Mouse (Mus musculus): ENCODE results near the gene 9530077C05Rik. TPM values are rescaled to one million over a fixed set of nuclear protein-coding genes. Genes with fewer than 3 reads are reported as not detected.
"Not testable (repeated sequence)": the region's sequence is repeated elsewhere in the genome, so short reads cannot be mapped to it uniquely, and the experiment has no call there.

Gene 9530077C05Rik
- total RNA-seq (2015): 2.1 and 2.5 TPM in 2 replicates
- 2.2 and 5.4 TPM in 2 replicates for total RNA-seq (2017)

GRCm38 (mm10) chr9:22411002-22411857 is at the start of gene 9530077C05Rik:
TSS of gene 9530077C05Rik (plus strand) at chr9:22411513.
- peak; percentile 100 for ATAC-seq (replicated peaks; ENCODE audit: poor library complexity)

- ATAC-seq (replicated peaks; ENCODE audit: poor library complexity): no peak
These were observed 45.1 kb upstream of the 9530077C05Rik start for GRCm38 (mm10) chr9:22366221-22366620.

- peak; percentile 84 for ATAC-seq (replicated peaks; ENCODE audit: poor library complexity)
These were observed 44.7 kb upstream of the 9530077C05Rik start for GRCm38 (mm10) chr9:22366621-22367020.

GRCm38 (mm10) chr9:22368030-22368429 is 43.3 kb upstream of the 9530077C05Rik start:
- ATAC-seq (replicated peaks; ENCODE audit: poor library complexity): no peak

DNA sequence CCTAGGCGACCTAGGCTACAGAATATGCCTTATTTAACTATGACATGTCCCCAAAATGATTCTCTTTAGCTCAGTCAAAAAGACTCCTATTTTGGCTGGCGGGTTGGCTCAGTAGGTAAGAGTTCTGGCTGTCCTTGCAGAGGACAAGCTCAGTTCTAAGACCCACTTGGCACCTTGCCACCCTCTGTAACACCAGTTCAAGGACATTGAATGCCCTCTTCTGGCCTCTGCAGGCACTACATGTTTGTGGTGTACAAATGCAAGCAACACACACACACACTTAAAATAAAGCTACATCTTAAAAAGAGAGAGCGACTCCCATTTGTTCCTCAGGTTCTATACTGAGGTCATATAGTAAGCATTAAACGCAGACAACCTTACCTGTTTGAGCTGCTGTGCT is 38.6 kb upstream of the 9530077C05Rik start:
- ATAC-seq (replicated peaks; ENCODE audit: poor library complexity): peak; percentile 55; the same call in 1 of the 2 replicates

GRCm38 (mm10) chr9:22376086-22376485 is 35.2 kb upstream of the 9530077C05Rik start:
- no peak for ATAC-seq (replicated peaks; ENCODE audit: poor library complexity)

GRCm38 (mm10) chr9:22385890-22386289 is 25.4 kb upstream of the 9530077C05Rik start:
- ATAC-seq (replicated peaks; ENCODE audit: poor library complexity): no peak

DNA sequence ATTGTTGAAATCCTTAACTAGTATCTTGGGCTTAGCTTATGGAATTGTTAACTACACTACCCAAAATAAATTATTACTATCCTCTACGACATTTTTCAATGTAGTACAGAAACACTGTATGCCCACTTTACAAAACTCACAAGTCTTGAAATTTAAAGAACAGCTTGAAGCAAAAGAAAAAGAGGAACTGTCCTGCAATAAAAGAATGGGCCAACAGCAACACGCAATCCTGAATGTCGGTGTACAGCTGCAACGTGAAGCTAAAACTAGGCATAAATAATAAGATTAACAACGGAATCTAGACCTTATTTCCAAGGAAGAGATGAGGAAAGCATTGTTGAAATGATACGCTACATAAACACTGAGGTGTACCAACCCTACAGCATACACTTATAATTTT is 23.4 kb upstream of the 9530077C05Rik start:
- ATAC-seq (replicated peaks; ENCODE audit: poor library complexity): no peak

GRCm38 (mm10) chr9:22388401-22388980 is 22.8 kb upstream of the 9530077C05Rik start:
- ATAC-seq (replicated peaks; ENCODE audit: poor library complexity): peak; percentile 35

DNA sequence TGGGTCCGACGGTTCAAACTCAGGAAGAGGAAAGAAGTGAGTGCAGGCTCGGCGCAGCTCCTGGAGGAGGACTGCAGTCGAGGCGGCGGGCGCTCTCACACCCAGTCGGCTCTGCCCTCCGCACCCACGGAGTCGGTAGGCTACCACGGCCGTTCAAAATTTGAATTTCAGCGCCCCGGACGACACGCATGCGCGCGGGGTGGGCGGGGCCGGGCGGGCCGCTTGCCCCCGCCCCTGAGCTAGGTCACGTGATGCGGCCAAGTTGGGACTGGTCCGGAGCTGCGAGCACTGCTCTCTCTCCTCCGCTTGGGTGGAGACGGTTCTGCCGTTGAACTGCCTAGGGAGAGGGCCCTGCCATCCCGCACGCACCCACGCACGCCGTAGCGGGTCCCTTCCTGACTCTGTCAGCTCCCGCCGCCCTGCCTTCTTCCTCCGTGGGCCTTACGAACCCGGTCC is 22.3 kb upstream of the 9530077C05Rik start, which contains the start of gene Anln:
Anln (minus strand) TSS at position 168 of the 456 bp plus-strand sequence.
- ATAC-seq (replicated peaks; ENCODE audit: poor library complexity): peak; percentile 90

DNA sequence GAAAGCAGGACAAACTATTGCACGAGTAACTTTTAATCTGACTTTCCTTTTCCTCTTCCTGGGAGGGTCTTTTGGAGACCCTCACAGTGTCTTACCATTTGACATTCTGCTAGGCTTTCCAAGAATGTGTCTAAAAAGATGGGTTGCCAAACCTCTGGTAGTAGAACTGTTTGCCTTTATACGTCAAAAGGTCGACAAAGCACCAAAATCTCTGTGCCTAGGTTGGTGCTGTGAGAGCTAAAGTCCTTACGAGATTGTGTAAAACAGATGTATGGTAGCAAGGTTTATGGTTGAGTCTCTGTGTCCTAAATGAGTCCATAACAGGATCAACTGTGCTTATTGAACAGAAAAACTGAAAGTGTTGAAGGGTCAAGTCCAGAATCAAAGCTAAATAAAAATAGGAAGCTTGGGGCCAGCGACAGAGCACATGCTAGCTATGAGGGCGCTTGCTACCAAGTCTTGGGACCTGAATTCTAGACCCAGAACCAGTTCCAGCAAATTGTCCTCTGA is 21.5 kb upstream of the 9530077C05Rik start:
- no peak for ATAC-seq (replicated peaks; ENCODE audit: poor library complexity)

DNA sequence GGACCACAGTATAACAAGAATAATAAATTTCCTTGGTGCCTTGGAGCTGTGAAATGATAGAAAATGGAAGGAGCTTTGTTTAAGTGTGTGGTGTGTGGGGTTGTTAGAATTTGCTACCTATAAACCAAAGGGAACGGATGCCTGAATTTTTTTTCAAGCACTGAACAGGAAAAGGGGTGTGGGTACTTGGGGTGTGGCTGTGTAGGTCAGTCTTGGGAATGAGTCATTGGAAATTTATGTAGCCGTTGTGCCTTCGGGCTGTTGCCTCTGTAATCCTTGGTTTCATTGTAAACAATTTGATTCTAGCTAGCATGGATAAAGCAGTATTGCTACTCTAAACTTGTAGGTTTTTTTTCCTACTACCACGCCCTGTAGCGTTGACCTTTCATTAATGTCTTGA is 20.9 kb upstream of the 9530077C05Rik start:
- ATAC-seq (replicated peaks; ENCODE audit: poor library complexity): no peak

- peak; percentile 60 for ATAC-seq (replicated peaks; ENCODE audit: poor library complexity)
These were observed 16.6 kb upstream of the 9530077C05Rik start for GRCm38 (mm10) chr9:22394725-22395124.

DNA sequence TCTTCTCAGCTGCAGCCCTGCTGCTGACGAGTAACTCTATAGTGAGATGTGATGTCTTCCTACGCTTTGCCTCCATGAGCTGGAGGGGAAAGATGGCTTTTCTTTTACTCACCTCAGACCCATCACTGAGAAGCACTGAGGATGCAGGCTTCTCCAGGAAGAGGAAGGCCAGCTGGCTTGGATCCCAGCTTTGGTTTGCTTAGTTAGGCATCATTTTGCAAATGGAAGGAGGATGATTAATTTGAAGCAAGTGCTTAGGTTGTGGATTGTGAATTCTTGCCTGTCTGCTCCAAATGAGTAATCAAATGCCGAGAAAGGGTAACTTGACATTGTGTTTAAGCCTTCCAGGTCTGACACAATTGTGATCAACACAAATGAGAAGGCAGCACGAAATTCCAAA is 12.3 kb upstream of the 9530077C05Rik start:
- no peak for ATAC-seq (replicated peaks; ENCODE audit: poor library complexity)

DNA sequence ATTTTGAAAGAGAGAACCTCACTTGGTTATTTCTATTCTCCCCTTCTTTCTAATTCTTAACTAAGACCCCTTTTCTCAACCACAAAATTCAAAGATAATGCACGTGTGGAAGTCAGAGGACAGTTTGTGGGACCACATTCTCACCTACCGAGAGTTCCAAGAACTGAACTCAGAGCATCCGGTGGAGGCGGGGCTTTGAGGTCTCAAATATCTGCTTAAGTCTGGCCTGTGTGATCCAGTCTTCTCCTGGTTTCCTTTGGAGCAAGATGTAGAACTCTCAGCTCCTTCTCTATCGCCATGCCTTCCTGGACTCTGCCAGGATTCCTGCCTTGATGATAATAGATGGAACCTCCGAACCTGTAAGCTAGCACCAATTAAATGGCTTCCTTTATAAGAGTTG is 9.3 kb upstream of the 9530077C05Rik start:
- ATAC-seq (replicated peaks; ENCODE audit: poor library complexity): no peak

DNA sequence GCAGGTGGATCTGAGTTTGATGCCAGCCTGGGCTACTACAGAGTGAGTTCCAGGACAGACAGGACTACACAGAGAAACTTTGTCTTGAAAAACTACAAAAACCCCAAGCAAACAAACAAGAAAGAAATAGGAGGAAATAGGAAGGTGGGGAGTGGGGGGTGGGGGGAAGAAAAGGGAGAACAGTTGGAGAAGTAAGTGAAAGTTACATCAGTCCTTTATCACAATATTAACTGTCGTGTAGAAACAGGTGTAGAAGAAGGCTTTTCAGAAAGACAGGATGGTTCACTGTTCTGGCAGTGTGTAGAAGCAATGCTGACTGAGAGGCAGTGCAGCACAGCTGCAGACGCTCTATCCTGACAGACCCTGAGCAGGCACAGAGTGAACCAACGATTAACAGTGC is 8.3 kb upstream of the 9530077C05Rik start:
- ATAC-seq (replicated peaks; ENCODE audit: poor library complexity): 0 out of 2 replicates have a peak, but pooled peaks have one; percentile 20

- not testable (repeated sequence) for ATAC-seq (replicated peaks; ENCODE audit: poor library complexity)
These were observed 7.8 kb upstream of the 9530077C05Rik start for GRCm38 (mm10) chr9:22403501-22403900.

GRCm38 (mm10) chr9:22405414-22405813 is 5.9 kb upstream of the 9530077C05Rik start:
- no peak for ATAC-seq (replicated peaks; ENCODE audit: poor library complexity)

DNA sequence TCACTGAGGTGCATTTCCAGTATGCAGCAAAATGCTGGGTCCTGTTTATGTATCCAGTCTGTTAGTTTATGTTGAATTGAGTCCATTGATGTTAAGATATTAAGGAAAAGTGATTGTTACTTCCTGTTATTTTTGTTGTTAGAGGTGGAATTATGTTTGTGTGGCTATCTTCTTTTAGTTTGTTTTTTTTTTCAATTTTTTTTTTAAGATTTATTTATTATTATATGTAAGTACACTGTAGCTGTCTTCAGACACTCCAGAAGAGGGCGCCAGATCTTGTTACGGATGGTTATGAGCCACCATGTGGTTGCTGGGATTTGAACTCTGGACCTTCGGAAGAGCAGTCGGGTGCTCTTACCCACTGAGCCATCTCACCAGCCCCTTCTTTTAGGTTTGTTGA is 3.7 kb upstream of the 9530077C05Rik start:
- ATAC-seq (replicated peaks; ENCODE audit: poor library complexity): not testable (repeated sequence)

- not testable (repeated sequence) for ATAC-seq (replicated peaks; ENCODE audit: poor library complexity)
These were observed 3.0 kb upstream of the 9530077C05Rik start for GRCm38 (mm10) chr9:22408344-22408743.

DNA sequence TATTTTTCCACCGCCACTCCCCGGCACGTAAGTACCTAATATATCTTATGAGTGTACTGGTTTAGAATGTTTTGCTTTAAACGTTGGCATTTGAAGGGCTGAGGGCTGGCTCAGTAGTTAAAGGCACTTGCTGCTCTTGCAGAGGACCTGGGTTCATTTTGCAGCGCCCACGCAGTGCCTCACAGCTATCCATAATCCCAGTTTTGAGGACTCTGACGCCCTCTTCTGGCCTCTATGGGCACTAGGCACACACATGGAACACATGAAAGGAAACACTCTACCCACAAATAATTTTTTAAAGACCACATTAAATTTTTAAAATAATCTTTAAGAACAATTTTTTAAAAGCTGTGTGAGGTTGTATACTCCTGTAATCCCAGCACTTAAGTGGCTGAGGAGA is 1.8 kb upstream of the 9530077C05Rik start:
- no peak for ATAC-seq (replicated peaks; ENCODE audit: poor library complexity)

GRCm38 (mm10) chr9:22416187-22416586 is 4.9 kb downstream of the 9530077C05Rik start:
- ATAC-seq (replicated peaks; ENCODE audit: poor library complexity): no peak
